Mouse (Mus musculus) retina, embryonic 14.5 days (tissue): ENCODE results near the gene Cbfa2t2.

Experiments
- DNase-seq: peaks from one replicate; pipeline ENCODE4 v3.0.0-alpha.2; 2015; ENCODE audit warnings: low spot score

Gene Cbfa2t2

DNA sequence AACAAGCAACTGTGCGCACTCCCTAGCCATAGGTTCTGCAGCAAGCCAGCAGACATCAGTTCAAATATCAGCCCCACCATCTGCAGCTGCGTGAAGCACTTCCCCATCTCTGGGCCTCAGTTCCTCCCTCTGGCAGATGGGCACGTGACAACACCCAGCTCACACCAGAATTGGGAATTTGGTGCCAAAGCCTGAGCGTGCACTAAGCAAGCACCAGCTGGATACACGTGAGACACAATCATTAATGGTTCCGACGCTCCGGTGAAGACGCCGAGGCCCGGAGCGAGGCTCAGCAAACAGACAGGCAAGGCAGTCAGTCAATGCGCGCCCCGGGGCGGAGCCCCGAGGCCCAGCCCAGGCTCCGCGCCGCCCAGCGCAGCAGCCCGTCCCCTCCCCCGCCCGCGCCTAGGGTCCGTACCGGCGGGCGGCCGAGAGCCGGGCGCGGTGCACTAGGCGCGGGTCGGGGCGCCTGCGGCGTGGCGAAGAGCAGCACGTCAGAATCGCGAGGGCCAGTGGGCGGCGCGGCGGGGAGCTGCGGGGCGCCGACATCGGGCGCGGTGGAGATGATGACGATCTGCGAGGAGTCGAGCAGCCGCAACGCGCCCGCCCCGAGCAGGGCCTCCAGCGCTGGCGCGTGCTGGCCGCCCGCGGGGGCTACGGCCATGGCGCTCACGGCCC, 132.9 kb downstream of the Cbfa2t2 start:
- peak; percentile 71 for DNase-seq

DNA sequence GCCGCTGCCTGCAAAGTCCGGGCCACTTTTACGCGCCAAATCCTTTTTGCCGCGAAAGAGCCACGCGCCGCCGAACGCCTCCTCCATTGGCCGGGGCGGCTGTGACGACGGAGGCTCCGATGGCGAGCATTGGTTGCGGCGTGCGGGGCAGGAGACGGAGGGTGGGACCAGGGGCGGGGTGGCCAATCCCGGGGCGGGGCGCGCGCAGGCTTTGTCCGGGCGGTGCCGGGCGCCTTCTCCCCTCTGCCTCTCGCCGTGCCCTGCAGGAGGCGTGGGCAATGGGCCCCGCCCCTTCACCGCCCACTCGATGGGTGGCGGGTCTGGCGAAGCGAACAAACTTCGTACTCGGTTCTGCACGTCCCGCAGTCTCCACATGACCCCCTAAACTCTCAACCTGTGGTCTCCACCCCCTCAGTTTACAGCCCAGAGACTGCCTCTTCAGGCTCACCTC, 133.6 kb downstream of the Cbfa2t2 start, which contains the start of gene E2f1:
Gene E2f1 (minus strand): TSS at position 57 of the 451 bp plus-strand sequence.
- peak; percentile 96 for DNase-seq

DNA sequence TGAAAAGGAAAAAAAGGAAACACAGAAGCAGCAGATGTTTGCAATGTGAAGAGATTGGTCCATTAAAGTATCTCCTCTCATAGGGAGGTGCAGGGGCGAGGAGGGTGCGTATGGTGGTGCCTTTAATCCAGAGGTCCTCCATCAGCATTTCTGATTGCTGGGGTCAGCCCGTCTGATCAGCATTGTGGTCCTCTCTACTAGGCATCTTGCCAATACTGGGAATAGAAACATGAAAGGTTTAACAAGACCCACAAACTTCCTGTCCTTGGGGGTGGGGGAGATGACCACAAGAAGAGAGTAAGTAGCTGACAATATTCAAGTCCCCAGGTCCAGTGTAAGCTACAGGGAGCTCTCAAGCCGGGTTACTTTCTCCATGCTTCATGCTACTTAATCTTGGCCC, 134.4 kb downstream of the Cbfa2t2 start:
- no peak for DNase-seq

DNA sequence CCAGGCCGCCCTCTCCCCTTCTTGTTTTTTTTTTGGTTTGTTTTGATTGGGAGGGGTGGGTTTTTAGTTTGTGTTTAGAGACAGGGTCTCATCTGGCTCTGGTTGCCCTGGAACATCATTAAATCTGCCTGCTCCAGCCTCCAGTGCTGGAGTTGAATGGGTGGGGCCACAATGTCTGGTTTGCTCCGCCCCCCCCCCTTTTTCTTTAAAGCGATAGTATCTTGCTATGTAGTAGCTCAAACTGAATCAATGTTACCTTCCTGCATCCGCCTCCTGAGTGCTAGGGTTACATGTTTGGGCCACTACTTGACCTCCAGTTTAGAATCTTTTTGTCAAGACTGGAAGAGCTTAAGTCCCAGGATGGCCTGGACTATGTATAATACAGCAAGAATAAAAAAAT, 135.0 kb downstream of the Cbfa2t2 start:
- no peak for DNase-seq

DNA sequence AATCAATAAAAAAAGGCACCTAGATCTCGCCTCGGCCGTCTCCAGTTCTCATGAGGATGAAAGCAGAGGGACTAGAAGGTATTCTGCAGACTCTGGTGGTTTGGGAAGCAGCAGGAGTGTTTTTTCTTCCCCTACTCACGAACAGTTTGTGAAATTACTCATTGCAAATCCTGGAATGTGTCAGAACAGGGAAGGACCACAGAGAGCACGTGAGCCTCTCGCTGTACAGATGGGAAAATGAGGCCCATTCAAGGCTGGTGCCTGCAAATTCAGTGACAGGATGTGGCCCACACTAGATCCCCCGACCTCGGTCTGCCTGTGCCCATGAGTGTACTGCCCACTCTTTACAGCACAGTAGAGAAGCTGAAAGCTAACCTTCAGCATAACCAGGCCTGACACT, 135.7 kb downstream of the Cbfa2t2 start:
- no peak for DNase-seq

DNA sequence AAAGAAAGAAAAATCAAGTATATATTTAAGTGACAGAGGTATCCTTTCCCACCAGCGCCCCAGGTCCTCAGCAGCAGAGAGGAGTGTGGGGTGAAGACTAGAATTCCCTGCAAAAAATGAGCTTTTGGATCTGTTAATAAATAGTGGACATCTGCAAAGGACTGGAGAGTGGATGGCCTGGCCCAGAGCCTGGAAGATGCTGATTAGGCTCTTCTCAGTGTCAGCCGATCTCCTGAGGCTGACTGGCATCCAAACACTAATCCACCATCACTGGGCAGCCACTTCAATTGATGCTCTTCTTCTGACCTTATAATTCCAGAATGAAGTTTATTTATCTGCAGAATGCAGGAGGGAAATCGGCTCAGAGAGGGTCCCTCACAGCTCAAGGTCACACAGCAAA, 136.7 kb downstream of the Cbfa2t2 start:
- DNase-seq = no peak

DNA sequence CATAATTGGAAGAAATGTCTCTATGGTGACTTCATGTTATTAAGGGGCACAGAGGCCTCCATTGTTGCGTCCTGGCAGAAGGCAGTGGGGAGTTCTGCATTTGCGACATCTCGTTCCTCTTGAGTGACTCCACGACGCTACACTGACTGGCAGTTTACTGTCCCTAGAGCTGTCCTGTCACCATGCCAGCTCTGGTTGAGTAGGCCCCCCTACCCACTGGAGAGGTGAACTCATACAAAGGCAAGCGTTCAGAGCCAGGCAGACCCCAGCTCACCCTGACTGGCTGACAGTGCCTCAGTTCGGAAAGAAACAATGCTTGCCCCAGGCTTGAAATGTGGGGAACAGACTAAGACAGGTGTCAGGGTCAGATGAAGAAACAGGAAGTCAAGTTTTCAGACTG, 138.0 kb downstream of the Cbfa2t2 start:
- peak; percentile 49 for DNase-seq

DNA sequence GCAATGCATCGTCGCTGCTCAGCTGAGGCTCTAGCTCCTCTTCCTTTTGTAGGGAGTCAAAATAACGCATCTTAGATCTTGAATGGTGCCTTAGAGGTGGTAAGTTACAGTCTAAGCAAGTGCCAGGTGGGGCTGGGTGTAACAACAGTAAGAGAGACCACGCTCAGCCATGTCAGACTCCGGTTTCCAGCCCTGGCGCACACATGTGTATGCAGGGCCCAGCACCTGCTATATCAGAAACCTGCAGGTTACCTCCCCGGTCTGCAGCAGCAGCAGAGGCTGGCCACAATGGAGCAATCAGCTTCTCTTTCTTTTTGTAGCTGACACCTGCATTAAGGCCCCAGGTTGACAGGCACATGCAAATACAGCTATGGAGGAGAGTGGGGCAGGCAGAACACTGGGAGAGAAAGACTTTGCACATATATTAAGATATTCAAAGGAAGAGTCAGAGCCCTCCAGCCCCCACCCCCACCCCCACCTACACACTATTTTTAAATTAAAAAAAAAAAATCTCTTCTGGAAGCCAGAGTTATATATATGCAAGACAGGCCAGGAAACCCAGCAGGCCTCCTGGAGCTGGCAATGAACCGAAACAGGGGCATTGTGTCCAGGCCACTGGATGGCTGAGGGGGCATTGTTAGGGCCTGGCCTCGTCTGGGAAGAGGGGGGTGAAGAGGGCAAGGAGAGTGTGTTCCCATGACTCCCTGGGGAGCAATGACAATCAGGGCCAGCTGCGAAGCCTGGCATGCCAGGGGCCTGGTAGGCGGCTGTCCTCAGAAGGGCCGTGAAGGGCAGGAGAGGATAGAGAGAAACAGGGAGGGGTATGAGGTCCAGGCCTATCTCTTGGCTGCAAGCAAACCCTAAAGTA, 140.8 kb downstream of the Cbfa2t2 start:
- peak; percentile 81 for DNase-seq

DNA sequence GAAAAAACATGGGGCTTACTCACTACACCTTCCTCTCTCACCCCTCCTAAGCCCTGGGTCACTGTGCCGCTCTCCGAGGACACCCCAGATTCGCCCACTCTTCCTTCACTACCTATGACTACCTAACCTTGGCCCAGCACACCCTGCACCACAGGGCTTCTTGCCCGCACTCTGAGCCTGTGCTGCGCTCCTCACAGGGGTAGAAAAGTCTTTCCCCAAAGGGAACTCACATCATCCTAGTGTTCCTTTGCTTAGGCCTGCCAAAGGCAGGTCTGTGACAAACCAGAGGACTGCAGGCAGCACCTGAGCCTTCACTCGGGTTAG, 141.4 kb downstream of the Cbfa2t2 start:
- DNase-seq = no peak

DNA sequence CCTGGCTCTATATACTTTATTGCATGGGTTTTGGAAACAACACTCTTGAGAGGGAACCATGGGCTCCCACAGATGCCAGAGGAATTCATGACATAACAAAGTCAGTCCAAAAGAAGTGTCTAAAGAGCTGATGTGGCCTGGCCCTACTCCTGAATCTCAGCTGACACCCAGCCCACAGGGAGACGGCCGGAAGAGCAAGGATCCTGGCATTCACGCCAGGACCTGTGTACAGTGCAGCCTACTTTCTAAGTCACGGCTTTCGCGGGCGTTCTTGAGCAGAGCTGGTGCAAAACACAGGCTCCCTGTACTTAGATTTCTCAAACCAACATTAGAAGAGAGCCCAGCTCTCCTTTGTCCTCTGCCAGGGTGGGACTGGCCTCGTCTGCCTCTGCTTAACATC, 144.3 kb downstream of the Cbfa2t2 start:
- no peak for DNase-seq

DNA sequence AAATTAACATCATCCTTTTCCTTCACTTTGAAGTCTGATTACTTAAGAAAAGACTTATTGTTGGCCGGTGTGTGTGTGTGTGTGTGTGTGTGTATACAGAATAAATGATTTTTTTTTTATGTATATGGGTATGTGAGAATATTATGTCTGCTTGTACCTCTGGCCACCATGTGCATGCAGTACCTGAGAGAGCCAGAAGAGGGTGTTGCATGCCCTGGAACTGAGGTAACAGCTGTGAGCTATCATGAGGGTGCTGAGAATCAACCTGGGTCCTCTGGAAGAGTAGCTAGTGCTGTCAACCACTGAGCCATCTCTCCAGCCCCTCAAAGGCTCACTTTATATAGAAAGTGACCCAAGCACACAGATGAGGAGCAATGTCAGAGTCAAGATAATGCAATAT, 145.1 kb downstream of the Cbfa2t2 start:
- no peak for DNase-seq

DNA sequence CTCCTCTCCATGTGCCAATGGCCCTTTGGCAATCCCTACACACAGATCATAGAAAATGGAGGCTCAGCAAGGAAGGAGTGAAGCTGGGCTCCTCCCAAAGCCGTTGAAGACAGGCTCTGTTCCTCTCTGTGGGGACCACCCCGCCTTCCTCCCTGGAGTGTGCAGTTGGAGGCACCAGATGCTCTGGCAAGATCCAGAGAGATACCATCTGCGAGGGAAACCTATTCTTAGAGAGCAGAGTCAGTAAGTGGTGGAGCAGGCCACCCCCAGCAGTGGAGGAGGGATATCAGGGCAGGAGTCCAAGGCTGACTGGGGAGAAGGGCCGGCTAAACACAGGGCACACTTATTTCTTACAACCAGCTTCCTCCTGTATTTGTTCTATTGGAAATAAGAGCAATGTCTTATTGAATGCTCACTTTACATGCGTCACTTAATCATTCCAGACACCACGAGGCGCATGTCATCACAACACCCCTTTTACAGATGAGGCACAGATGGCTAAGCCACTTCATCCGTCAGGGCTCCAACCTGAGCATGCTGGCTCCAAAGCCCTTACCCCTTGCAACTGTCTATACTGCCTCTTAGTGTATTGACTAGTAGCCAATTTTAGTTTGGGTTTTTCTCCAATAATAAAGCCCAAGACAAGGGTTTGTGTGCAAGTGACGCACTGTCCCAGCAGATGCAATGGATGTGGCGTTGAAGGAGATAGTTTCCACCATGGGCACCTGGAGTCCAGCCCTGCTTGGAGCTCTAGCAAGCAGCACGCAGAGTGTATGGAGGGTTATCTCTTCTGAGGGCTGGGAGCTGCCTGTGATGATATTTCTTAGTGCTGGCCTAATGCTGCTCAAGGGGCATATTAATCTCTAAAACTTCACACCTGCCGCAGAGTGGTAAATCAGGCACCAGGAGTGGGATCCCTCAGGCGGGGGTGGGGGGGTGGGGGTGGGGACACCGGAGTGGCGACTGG, 147.9 kb downstream of the Cbfa2t2 start:
- DNase-seq = peak; percentile 62

DNA sequence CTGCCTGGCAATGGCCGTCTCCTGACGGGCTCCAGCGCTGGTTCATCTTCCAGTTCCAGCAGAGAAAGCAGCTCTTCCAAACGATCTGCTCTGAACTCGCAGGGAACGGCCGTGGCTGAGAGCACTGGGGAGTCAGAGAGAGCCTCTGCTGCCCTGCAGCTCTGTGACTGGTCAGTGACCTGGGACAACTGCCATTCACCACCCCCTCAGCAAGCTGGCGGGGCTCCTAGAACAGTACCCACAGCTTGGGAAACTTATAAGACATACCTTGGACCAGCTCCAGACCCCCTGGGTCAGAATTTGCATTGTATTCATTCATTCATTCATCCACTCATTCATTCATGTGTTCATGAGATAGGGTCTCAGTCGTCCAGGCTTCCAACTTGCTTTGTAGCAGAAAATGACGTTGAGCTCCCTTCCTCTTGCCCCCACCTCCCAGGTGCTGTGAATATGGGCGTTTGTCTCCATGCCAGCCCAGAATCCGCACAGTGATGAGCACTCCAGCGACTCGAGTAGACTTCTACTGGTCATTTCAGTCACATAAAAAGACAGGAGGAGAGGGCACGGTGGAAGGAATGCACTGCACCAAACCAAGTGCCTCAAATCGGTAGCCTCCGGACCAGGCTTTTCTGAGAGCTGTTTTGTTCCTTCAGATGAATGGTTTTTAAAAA, 148.8 kb downstream of the Cbfa2t2 start:
- no peak for DNase-seq

DNA sequence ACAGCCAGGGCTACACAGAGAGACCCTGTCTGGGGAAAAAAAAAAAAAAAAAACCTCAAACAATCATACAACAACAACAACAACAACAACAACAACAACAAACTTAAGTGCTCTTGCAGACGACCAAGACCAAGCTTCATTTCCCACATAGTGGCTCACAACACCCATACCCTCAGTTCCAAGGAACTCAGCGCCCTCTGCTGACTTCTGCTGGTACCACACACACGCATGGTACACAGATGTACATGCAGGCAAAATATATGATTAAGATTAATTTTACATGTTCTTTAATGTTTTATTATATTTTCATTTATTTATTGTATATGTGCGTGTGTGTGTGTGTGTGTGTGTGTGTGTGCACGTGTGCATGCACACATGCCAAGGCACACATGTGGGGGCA, 150.1 kb downstream of the Cbfa2t2 start:
- DNase-seq = peak; percentile 60
